Mouse (Mus musculus): Measurements from ENCODE around the gene Gm20441.
"Not testable (repeated sequence)": the region's sequence is repeated elsewhere in the genome, so short reads cannot be mapped to it uniquely, and the experiment has no call there.

- not testable (repeated sequence) for TF ChIP-seq POLR2A (IDR thresholded peaks at IDR 0.05; ENCODE audit: control insufficient read depth, extremely low read depth, insufficient read depth, low read length, poor library complexity); CTCF (IDR thresholded peaks at IDR 0.05; ENCODE audit: borderline replicate concordance, control insufficient read depth, extremely low read depth, insufficient read depth, low read length, poor library complexity)
Observed at GRCm38 (mm10) chr10:75767756-75768155, 13.0 kb downstream of the Gm20441 start.

All from thymus, adult 2 months (tissue).